Mouse (Mus musculus) left cerebral cortex, adult 11 months (tissue): Measurements from ENCODE around the gene Atp5e.

Experiments
- DNase-seq: peaks from one replicate; pipeline ENCODE4 v3.0.0; 2022; ENCODE audit warnings: low spot score

Atp5e gene

GRCm38 (mm10) chr2:174446905-174447304 is 17.0 kb downstream of the Atp5e start:
- DNase-seq: no peak

GRCm38 (mm10) chr2:174446492-174446891 is 17.4 kb downstream of the Atp5e start:
- DNase-seq: no peak

GRCm38 (mm10) chr2:174445018-174445417 is 18.9 kb downstream of the Atp5e start:
- DNase-seq: no peak

GRCm38 (mm10) chr2:174444359-174444758 is 19.5 kb downstream of the Atp5e start:
- DNase-seq: no peak

- DNase-seq: no peak
These were observed 20.9 kb downstream of the Atp5e start for GRCm38 (mm10) chr2:174443046-174443445.

GRCm38 (mm10) chr2:174442460-174442859 is 21.4 kb downstream of the Atp5e start:
- DNase-seq: no peak

GRCm38 (mm10) chr2:174441898-174442297 is 22.0 kb downstream of the Atp5e start:
- no peak for DNase-seq

- DNase-seq: no peak
These were observed 23.9 kb downstream of the Atp5e start for GRCm38 (mm10) chr2:174439961-174440360.

- no peak for DNase-seq
These were observed 24.5 kb downstream of the Atp5e start for GRCm38 (mm10) chr2:174439450-174439838.

- DNase-seq: peak; percentile 28
These were observed 25.0 kb downstream of the Atp5e start, which contains the start of gene Ctsz for GRCm38 (mm10) chr2:174438737-174439449. Gene Ctsz, minus strand, starts transcription at chr2:174439039.

- DNase-seq: no peak
These were observed 25.7 kb downstream of the Atp5e start for GRCm38 (mm10) chr2:174438181-174438580.

GRCm38 (mm10) chr2:174437697-174437982 is 26.3 kb downstream of the Atp5e start:
- peak; percentile 32 for DNase-seq

GRCm38 (mm10) chr2:174436916-174437696 is 26.8 kb downstream of the Atp5e start:
- DNase-seq: no peak

GRCm38 (mm10) chr2:174436076-174436701 is 27.7 kb downstream of the Atp5e start:
- no peak for DNase-seq

GRCm38 (mm10) chr2:174434943-174435342 is 29.0 kb downstream of the Atp5e start:
- DNase-seq: no peak

GRCm38 (mm10) chr2:174428996-174429591 is 34.8 kb downstream of the Atp5e start:
- no peak for DNase-seq

GRCm38 (mm10) chr2:174428076-174428835 is 35.6 kb downstream of the Atp5e start:
- DNase-seq: no peak

- DNase-seq: no peak
These were observed 37.0 kb downstream of the Atp5e start for GRCm38 (mm10) chr2:174426856-174427255.

- no peak for DNase-seq
These were observed 39.4 kb downstream of the Atp5e start for GRCm38 (mm10) chr2:174424301-174425085.

- no peak for DNase-seq
These were observed 42.8 kb downstream of the Atp5e start for GRCm38 (mm10) chr2:174421107-174421506.

GRCm38 (mm10) chr2:174415731-174416310 is 48.1 kb downstream of the Atp5e start, which contains the start of gene Nelfcd:
Gene Nelfcd, plus strand, starts transcription at chr2:174415804.
- peak; percentile 87 for DNase-seq
